Mouse (Mus musculus): ENCODE results near the gene Cept1. TPM values are rescaled to one million over a fixed set of nuclear protein-coding genes. Genes with fewer than 3 reads are reported as not detected.

Gene Cept1
- polyA plus RNA-seq, 1 experiment from 2014 or later = 52.0 TPM

- Histone ChIP-seq H3K9ac (ENCODE audit: low read length) (no peak overlapping the region), H3K4me2 (ENCODE audit: low read depth, severe bottlenecking) (no peak overlapping the region), H3K4me1 (ENCODE audit: control insufficient read depth, insufficient read depth, low read length) (no peaks in the 10 kb centered on the region), H3K27me3 (ENCODE audit: control insufficient read depth, insufficient read depth, low read length) (no peaks in the 10 kb centered on the region), H3K4me3 (ENCODE audit: low read depth, low read length) (no peak overlapping the region), H3K27ac (replicated peaks; ENCODE audit: low read depth, low read length) (no peak overlapping the region), H3K9me3 (ENCODE audit: control insufficient read depth, low read length) (no peaks in the 10 kb centered on the region), H3K36me3 (ENCODE audit: control insufficient read depth, insufficient read depth, low read length) (no peaks in the 10 kb centered on the region)
- ATAC-seq (ENCODE audit: insufficient number of reproducible peaks, low FRiP score, low TSS enrichment, low read depth) = no peak
- DNase-seq (ENCODE audit: low spot score) = no peak
- WGBS = 93% methylated on average over 1 of the region's 1 CpGs
Measured at GRCm38 (mm10) chr3:106510669-106511068, 36.9 kb downstream of the Cept1 start.

GRCm38 (mm10) chr3:106502892-106503291 lies 44.7 kb downstream of the Cept1 start:
- Histone ChIP-seq H3K36me3 (ENCODE audit: control insufficient read depth, insufficient read depth, low read length) (no peaks in the 10 kb centered on the region), H3K4me2 (ENCODE audit: low read depth, severe bottlenecking) (no peak overlapping the region), H3K9me3 (ENCODE audit: control insufficient read depth, low read length) (no peaks in the 10 kb centered on the region), H3K27ac (replicated peaks; ENCODE audit: low read depth, low read length) (no peak overlapping the region), H3K4me1 (ENCODE audit: control insufficient read depth, insufficient read depth, low read length) (no peaks in the 10 kb centered on the region), H3K9ac (ENCODE audit: low read length) (no peak overlapping the region), H3K27me3 (ENCODE audit: control insufficient read depth, insufficient read depth, low read length) (no peaks in the 10 kb centered on the region), H3K4me3 (ENCODE audit: low read depth, low read length) (no peak overlapping the region)
- DNase-seq (ENCODE audit: low spot score) (no peak), ATAC-seq (ENCODE audit: insufficient number of reproducible peaks, low FRiP score, low TSS enrichment, low read depth) (no peak)
- 86% methylated on average over 2 of the region's 2 CpGs for WGBS

- no peaks in the 10 kb centered on the region for H3K9me3 ChIP-seq (ENCODE audit: control insufficient read depth, low read length)
- H3K4me3 ChIP-seq (ENCODE audit: low read depth, low read length) = no peak overlapping the region
- no peak overlapping the region for H3K27ac ChIP-seq (replicated peaks; ENCODE audit: low read depth, low read length)
- H3K27me3 ChIP-seq (ENCODE audit: control insufficient read depth, insufficient read depth, low read length) = no peaks in the 10 kb centered on the region
- H3K4me2 ChIP-seq (ENCODE audit: low read depth, severe bottlenecking) = no peak overlapping the region
- ATAC-seq (ENCODE audit: insufficient number of reproducible peaks, low FRiP score, low TSS enrichment, low read depth) = no peak
- H3K4me1 ChIP-seq (ENCODE audit: control insufficient read depth, insufficient read depth, low read length) = no peaks in the 10 kb centered on the region
- H3K36me3 ChIP-seq (ENCODE audit: control insufficient read depth, insufficient read depth, low read length) = no peaks in the 10 kb centered on the region
- H3K9ac ChIP-seq (ENCODE audit: low read length) = no peak overlapping the region
- DNase-seq (ENCODE audit: low spot score) = no peak
- WGBS = 94% methylated on average over 2 of the region's 2 CpGs
Measured at GRCm38 (mm10) chr3:106500510-106500909, 47.1 kb downstream of the Cept1 start.

- DNase-seq (ENCODE audit: low spot score) = no peak
- H3K4me2 ChIP-seq (ENCODE audit: low read depth, severe bottlenecking) = no peak overlapping the region
- no peak for ATAC-seq (ENCODE audit: insufficient number of reproducible peaks, low FRiP score, low TSS enrichment, low read depth)
Measured at GRCm38 (mm10) chr3:106496996-106497395, 50.6 kb downstream of the Cept1 start.

GRCm38 (mm10) chr3:106496045-106496721 lies 51.4 kb downstream of the Cept1 start:
- 71% methylated on average over 4 of the region's 4 CpGs for WGBS
- no peaks in the 10 kb centered on the region for H3K36me3 ChIP-seq (ENCODE audit: control insufficient read depth, insufficient read depth, low read length)
- no peaks in the 10 kb centered on the region for H3K9me3 ChIP-seq (ENCODE audit: control insufficient read depth, low read length)
- no peak overlapping the region for H3K27ac ChIP-seq (replicated peaks; ENCODE audit: low read depth, low read length)
- no peak overlapping the region for H3K9ac ChIP-seq (ENCODE audit: low read length)
- H3K4me2 ChIP-seq (ENCODE audit: low read depth, severe bottlenecking) = no peak overlapping the region
- DNase-seq (ENCODE audit: low spot score) (no peak), ATAC-seq (ENCODE audit: insufficient number of reproducible peaks, low FRiP score, low TSS enrichment, low read depth) (no peak)
- no peaks in the 10 kb centered on the region for H3K27me3 ChIP-seq (ENCODE audit: control insufficient read depth, insufficient read depth, low read length)
- no peaks in the 10 kb centered on the region for H3K4me1 ChIP-seq (ENCODE audit: control insufficient read depth, insufficient read depth, low read length)
- no peak overlapping the region for H3K4me3 ChIP-seq (ENCODE audit: low read depth, low read length)

More at GRCm38 (mm10) chr3:106496996-106497395, 50.6 kb downstream of the Cept1 start:
- 80% methylated on average over 3 of the region's 3 CpGs for WGBS
- Histone ChIP-seq H3K27ac (replicated peaks; ENCODE audit: low read depth, low read length) (no peak overlapping the region), H3K36me3 (ENCODE audit: control insufficient read depth, insufficient read depth, low read length) (no peaks in the 10 kb centered on the region), H3K9me3 (ENCODE audit: control insufficient read depth, low read length) (no peaks in the 10 kb centered on the region), H3K9ac (ENCODE audit: low read length) (no peak overlapping the region), H3K4me3 (ENCODE audit: low read depth, low read length) (no peak overlapping the region), H3K27me3 (ENCODE audit: control insufficient read depth, insufficient read depth, low read length) (no peaks in the 10 kb centered on the region), H3K4me1 (ENCODE audit: control insufficient read depth, insufficient read depth, low read length) (no peaks in the 10 kb centered on the region)

GRCm38 (mm10) chr3:106495346-106496044 lies 52.1 kb downstream of the Cept1 start:
- H3K36me3 ChIP-seq (ENCODE audit: control insufficient read depth, insufficient read depth, low read length) = no peaks in the 10 kb centered on the region
- H3K27ac ChIP-seq (replicated peaks; ENCODE audit: low read depth, low read length) = no peak overlapping the region
- ATAC-seq (ENCODE audit: insufficient number of reproducible peaks, low FRiP score, low TSS enrichment, low read depth) = no peak
- no peak for DNase-seq (ENCODE audit: low spot score)
- H3K4me2 ChIP-seq (ENCODE audit: low read depth, severe bottlenecking) = no peak overlapping the region
- no peaks in the 10 kb centered on the region for H3K9me3 ChIP-seq (ENCODE audit: control insufficient read depth, low read length)
- H3K4me1 ChIP-seq (ENCODE audit: control insufficient read depth, insufficient read depth, low read length) = no peaks in the 10 kb centered on the region
- no peak overlapping the region for H3K4me3 ChIP-seq (ENCODE audit: low read depth, low read length)
- H3K27me3 ChIP-seq (ENCODE audit: control insufficient read depth, insufficient read depth, low read length) = no peaks in the 10 kb centered on the region
- H3K9ac ChIP-seq (ENCODE audit: low read length) = no peak overlapping the region
- 83% methylated on average over 1 of the region's 1 CpGs for WGBS

- no peaks in the 10 kb centered on the region for H3K4me1 ChIP-seq (ENCODE audit: control insufficient read depth, insufficient read depth, low read length)
- H3K36me3 ChIP-seq (ENCODE audit: control insufficient read depth, insufficient read depth, low read length) = no peaks in the 10 kb centered on the region
- H3K27me3 ChIP-seq (ENCODE audit: control insufficient read depth, insufficient read depth, low read length) = no peaks in the 10 kb centered on the region
- H3K4me2 ChIP-seq (ENCODE audit: low read depth, severe bottlenecking) = no peak overlapping the region
- DNase-seq (ENCODE audit: low spot score) (no peak), ATAC-seq (ENCODE audit: insufficient number of reproducible peaks, low FRiP score, low TSS enrichment, low read depth) (no peak)
- H3K9ac ChIP-seq (ENCODE audit: low read length) = no peak overlapping the region
- no peak overlapping the region for H3K27ac ChIP-seq (replicated peaks; ENCODE audit: low read depth, low read length)
- no peaks in the 10 kb centered on the region for H3K9me3 ChIP-seq (ENCODE audit: control insufficient read depth, low read length)
- H3K4me3 ChIP-seq (ENCODE audit: low read depth, low read length) = no peak overlapping the region
- WGBS = 93% methylated on average over 1 of the region's 1 CpGs
Measured at GRCm38 (mm10) chr3:106494417-106494950, 53.1 kb downstream of the Cept1 start.

- Histone ChIP-seq H3K9me3 (ENCODE audit: control insufficient read depth, low read length) (no peaks in the 10 kb centered on the region), H3K4me1 (ENCODE audit: control insufficient read depth, insufficient read depth, low read length) (no peaks in the 10 kb centered on the region), H3K9ac (ENCODE audit: low read length) (no peak overlapping the region), H3K27ac (replicated peaks; ENCODE audit: low read depth, low read length) (no peak overlapping the region), H3K27me3 (ENCODE audit: control insufficient read depth, insufficient read depth, low read length) (no peaks in the 10 kb centered on the region), H3K36me3 (ENCODE audit: control insufficient read depth, insufficient read depth, low read length) (no peaks in the 10 kb centered on the region), H3K4me3 (ENCODE audit: low read depth, low read length) (no peak overlapping the region), H3K4me2 (ENCODE audit: low read depth, severe bottlenecking) (no peak overlapping the region)
- ATAC-seq (ENCODE audit: insufficient number of reproducible peaks, low FRiP score, low TSS enrichment, low read depth) (no peak), DNase-seq (ENCODE audit: low spot score) (no peak)
- 74% methylated on average over 3 of the region's 3 CpGs for WGBS
Measured at GRCm38 (mm10) chr3:106493882-106494281, 53.7 kb downstream of the Cept1 start.
